Mouse (Mus musculus) embryonic fibroblast, embryonic 13.5 days (primary cell): ENCODE data around the gene AI597479. TPM values are rescaled to one million over a fixed set of nuclear protein-coding genes. Genes with fewer than 3 reads are reported as not detected.
A peak's percentile ranks its signal among the peaks of the same experiment; 100 is the strongest.

ENCODE experiments used
- H3K27ac ChIP-seq: 2 replicates; pipeline ENCODE4 v1.5.1; 2012; ENCODE audit warnings: low read length, control low read depth, inconsistent platforms; ENCODE audit not compliant: insufficient read depth
- H3K4me1 ChIP-seq: 2 replicates; pipeline ENCODE4 v1.6.1; 2011; ENCODE audit warnings: low read length; ENCODE audit not compliant: control insufficient read depth, insufficient read depth
- H3K4me3 ChIP-seq: 2 replicates; pipeline ENCODE4 v1.5.1; 2011; ENCODE audit warnings: mild to moderate bottlenecking, control low read depth, low read length; ENCODE audit not compliant: insufficient read depth
- CTCF ChIP-seq: IDR thresholded peaks from 2 replicates; pipeline ENCODE4 v1.5.1; 2011; ENCODE audit warnings: mild to moderate bottlenecking, control low read depth, low read length, moderate library complexity, borderline replicate concordance; ENCODE audit not compliant: insufficient read depth
- POLR2A ChIP-seq: IDR thresholded peaks from 2 replicates; pipeline ENCODE4 v1.6.1; 2011; ENCODE audit warnings: low read depth, mild to moderate bottlenecking, control low read depth, low read length, moderate library complexity
- polyA plus RNA-seq: library from polyadenylated mRNA; stranded (reverse); fragments of >200 nt; gene quantifications from 2 replicates; pipeline ENCODE4 v1.2.4, GENCODE M21; 2011; ENCODE audit warnings: low read depth; ENCODE audit not compliant: missing spikeins, insufficient read length

The AI597479 gene
- polyA plus RNA-seq, 1 experiment: 18.9 TPM

- TF ChIP-seq POLR2A (no peak), CTCF (no peak)
- Histone ChIP-seq H3K4me1 (peaks cover 12% of the 10 kb centered on the region), H3K4me3 (no peak overlapping the region), H3K27ac (peak overlapping the region; percentile 59; the same call in 1 of the 2 replicates)
Measured at GRCm38 (mm10) chr1:43153538-43153937, 55.0 kb downstream of the AI597479 start.

GRCm38 (mm10) chr1:43154491-43154890, 56.0 kb downstream of the AI597479 start:
- Histone ChIP-seq H3K4me3 (no peak overlapping the region), H3K4me1 (peaks cover 8% of the 10 kb centered on the region), H3K27ac (peak overlapping the region; percentile 59)
- TF ChIP-seq POLR2A: no peak
- no peak for TF ChIP-seq CTCF

- peaks cover 10% of the 10 kb centered on the region for H3K4me1 ChIP-seq
- no peak for TF ChIP-seq CTCF
- TF ChIP-seq POLR2A: no peak
- no peak overlapping the region for H3K27ac ChIP-seq
- H3K4me3 ChIP-seq: no peak overlapping the region
Measured at GRCm38 (mm10) chr1:43157907-43158306, 59.4 kb downstream of the AI597479 start.

GRCm38 (mm10) chr1:43159429-43159828, 60.9 kb downstream of the AI597479 start:
- peak overlapping the region; percentile 46; the same call in 1 of the 2 replicates for H3K27ac ChIP-seq
- peak overlapping the region; percentile 11; the same call in 1 of the 2 replicates for H3K4me3 ChIP-seq
- TF ChIP-seq CTCF (no peak), POLR2A (no peak)
- H3K4me1 ChIP-seq: peaks cover 9% of the 10 kb centered on the region

GRCm38 (mm10) chr1:43162394-43162793, 63.9 kb downstream of the AI597479 start:
- Histone ChIP-seq H3K4me3 (peak overlapping the region; percentile 76), H3K4me1 (peaks cover 2% of the 10 kb centered on the region; the same call in 1 of the 2 replicates), H3K27ac (peak overlapping the region; percentile 90)
- no peak for TF ChIP-seq CTCF
- TF ChIP-seq POLR2A: peak; percentile 16; the same call in 1 of the 2 replicates

GRCm38 (mm10) chr1:43163084-43163466, 64.6 kb downstream of the AI597479 start:
- peak overlapping the region; percentile 76 for H3K4me3 ChIP-seq
- peak; percentile 39 for TF ChIP-seq POLR2A
- TF ChIP-seq CTCF: no peak
- H3K27ac ChIP-seq: peak overlapping the region; percentile 90
- peaks cover 4% of the 10 kb centered on the region; the same call in 1 of the 2 replicates for H3K4me1 ChIP-seq

- peak; percentile 70 for TF ChIP-seq POLR2A
- TF ChIP-seq CTCF: no peak
- Histone ChIP-seq H3K27ac (peak overlapping the region; percentile 90), H3K4me1 (peaks cover 11% of the 10 kb centered on the region), H3K4me3 (peak overlapping the region; percentile 76)
Measured at GRCm38 (mm10) chr1:43163467-43164418, 65.2 kb downstream of the AI597479 start.

GRCm38 (mm10) chr1:43164582-43164981, 66.1 kb downstream of the AI597479 start:
- TF ChIP-seq POLR2A (no peak), CTCF (no peak)
- peaks cover 13% of the 10 kb centered on the region for H3K4me1 ChIP-seq
- H3K4me3 ChIP-seq: no peak overlapping the region
- H3K27ac ChIP-seq: no peak overlapping the region

Other genes starting within 250 kb of the AI597479 start
- gene Mrps9, start 247.5 kb upstream of the AI597479 start, polyA plus RNA-seq: 30.9 and 33.4 TPM in 2 replicates
- 1.8 and 2.0 TPM in 2 replicates for gene Gpr45, start 145.8 kb upstream of the AI597479 start, polyA plus RNA-seq
- gene Tgfbrap1, start 73 bp upstream of the AI597479 start, polyA plus RNA-seq: 15.1 and 15.5 TPM in 2 replicates
- 92.1 and 137 TPM in 2 replicates for gene Fhl2, start 98.3 kb downstream of the AI597479 start, polyA plus RNA-seq